Mouse (Mus musculus): ENCODE results near the gene Wdr48.

DNA sequence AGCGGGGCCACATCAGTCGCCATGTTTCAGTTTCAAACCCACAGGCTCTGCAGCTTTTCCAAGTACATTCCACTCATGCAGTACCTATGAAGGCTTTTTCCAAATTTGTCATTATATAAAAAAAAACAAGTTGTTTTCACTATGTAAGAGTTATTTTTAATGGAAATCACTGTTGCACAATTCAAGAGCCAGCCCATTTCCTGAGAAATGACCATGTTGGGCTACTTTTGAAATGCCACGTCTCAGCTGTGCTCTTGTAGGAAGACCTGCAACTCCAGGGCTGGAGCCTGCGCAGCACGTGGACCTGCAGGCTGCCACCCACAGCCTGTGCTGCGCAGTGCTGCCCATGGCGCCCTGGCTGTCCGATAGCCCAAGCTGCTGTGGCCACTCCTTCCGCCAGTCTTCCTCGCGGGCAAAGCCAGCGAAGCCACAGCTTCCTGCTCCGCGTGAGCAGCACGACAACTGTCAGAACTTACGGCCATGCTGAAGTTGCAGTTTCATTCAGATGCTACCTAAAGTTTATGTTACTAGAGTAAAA is 30.5 kb downstream of the Wdr48 start:
- TF ChIP-seq MAX (IDR thresholded peaks at IDR 0.05; ENCODE audit: low read length), result no peak
- no peak for TF ChIP-seq KAT2A (IDR thresholded peaks at IDR 0.05; ENCODE audit: insufficient replicate concordance, low read length)
- no peak for TF ChIP-seq EP300 (IDR thresholded peaks at IDR 0.05; ENCODE audit: low read length)
- TF ChIP-seq ZNF384 (IDR thresholded peaks at IDR 0.05; ENCODE audit: low read depth, low read length), result no peak
- TF ChIP-seq POLR2A (IDR thresholded peaks at IDR 0.05; ENCODE audit: low read depth, low read length), result no peak
- no peak for TF ChIP-seq CTCF (conservative IDR thresholded peaks at IDR 0.05 in 1 of 2, IDR thresholded peaks at IDR 0.05 in 1 of 2; ENCODE audit: low read depth in 2 of 2, low read length in 2 of 2)
- TF ChIP-seq RAD21 (IDR thresholded peaks at IDR 0.05; ENCODE audit: low read depth, low read length), result no peak
- TF ChIP-seq ZKSCAN1 (IDR thresholded peaks at IDR 0.05; ENCODE audit: borderline replicate concordance, low read depth, low read length), result no peak
- TF ChIP-seq SIN3A (IDR thresholded peaks at IDR 0.05; ENCODE audit: low read length), result no peak
- no peak for TF ChIP-seq CHD1 (IDR thresholded peaks at IDR 0.05; ENCODE audit: low read depth, low read length)

All from CH12.LX (cell line).